ENCODE assay signal across 9 mouse cellular contexts in genomic region chr7:6696241-6697045, GRCm38 (mm10). TPM values are rescaled to one million over a fixed set of nuclear protein-coding genes. Genes with fewer than 3 reads are reported as not detected.
DNase-seq lines count a peak whose midpoint lies in the region; ATAC-seq and TF ChIP-seq lines count a peak whose summit lies in the region.
"Had no signal": no experiment of that assay in that cellular context is flagged by ENCODE, and none has a peak within 500 bp of the region (broad histone marks: within the 10 kb centered on the region; RNA-seq: fewer than 3 reads in every experiment).

Zim1 (minus strand) TSS chr7:6696450.

- H3K9me3 ChIP-seq in E14TG2a.4 (ENCODE audit: low read length) = no peaks in the 10 kb centered on the region
- no peaks in the 10 kb centered on the region for H3K9me3 ChIP-seq in forebrain, postnatal 0 days (ENCODE audit: low read length)
- no peaks in the 10 kb centered on the region for H3K9me3 ChIP-seq in liver, embryonic 16.5 days (replicated peaks; ENCODE audit: control insufficient read depth, low read length)

- peak within 1 kb of the TSS; percentile 26; the same call in 1 of the 2 replicates for H3K9ac ChIP-seq in forebrain, postnatal 0 days
- H3K9ac ChIP-seq in liver, embryonic 16.5 days (ENCODE audit: low read depth, low read length) = no peak within 1 kb of the TSS

- peak; percentile 100 for ATAC-seq in forebrain, postnatal 0 days
- peak; percentile 98 for ATAC-seq in liver, embryonic 16.5 days (ENCODE audit: low read depth)

- peaks cover 2% of the 10 kb centered on the region for H3K27me3 ChIP-seq in E14TG2a.4 (ENCODE audit: insufficient read depth, low read length)
- no peaks in the 10 kb centered on the region for H3K27me3 ChIP-seq in forebrain, postnatal 0 days (ENCODE audit: insufficient read depth, low read length)
- no peaks in the 10 kb centered on the region for H3K27me3 ChIP-seq in liver, embryonic 16.5 days (ENCODE audit: control insufficient read depth, insufficient read depth, low read depth, low read length)
- H3K27me3 ChIP-seq: CH12.LX had no signal

- TF ChIP-seq CTCF in E14TG2a.4 (conservative IDR thresholded peaks at IDR 0.05; ENCODE audit: low read length) = peak; percentile 14; the same call in 1 of the 2 replicates
- TF ChIP-seq CTCF in forebrain, postnatal 0 days (IDR thresholded peaks at IDR 0.05; ENCODE audit: low read depth) = peak; percentile 64

- intact Hi-C loops in heart, postnatal 25 days (cut with DNase I) = no loop called here

- peak within 1 kb of the TSS; percentile 73 for H3K4me2 ChIP-seq in forebrain, postnatal 0 days (ENCODE audit: low read depth)
- peak within 1 kb of the TSS; percentile 49 for H3K4me2 ChIP-seq in liver, embryonic 16.5 days (ENCODE audit: low read depth, low read length)

- H3K36me3 ChIP-seq in E14TG2a.4 (ENCODE audit: insufficient read depth, low read length) = no peaks in the 10 kb centered on the region
- no peaks in the 10 kb centered on the region for H3K36me3 ChIP-seq in forebrain, postnatal 0 days (ENCODE audit: insufficient read depth)
- no peaks in the 10 kb centered on the region for H3K36me3 ChIP-seq in liver, embryonic 16.5 days (ENCODE audit: control insufficient read depth, insufficient read depth)

- peaks cover 22% of the 10 kb centered on the region for H3K4me1 ChIP-seq in E14TG2a.4 (replicated peaks; ENCODE audit: low read depth, low read length)
- H3K4me1 ChIP-seq in forebrain, postnatal 0 days (ENCODE audit: insufficient read depth) = no peaks in the 10 kb centered on the region
- no peaks in the 10 kb centered on the region for H3K4me1 ChIP-seq in liver, embryonic 16.5 days (ENCODE audit: control insufficient read depth, low read depth, low read length)

- H3K27ac ChIP-seq in forebrain, postnatal 0 days (ENCODE audit: low read depth, low read length) = no peak within 1 kb of the TSS
- H3K27ac ChIP-seq in liver, embryonic 16.5 days (ENCODE audit: low read length) = no peak within 1 kb of the TSS

- WGBS in forebrain, postnatal 0 days = 11% methylated on average over 32 of the region's 32 CpGs
- 9% methylated on average over 32 of the region's 32 CpGs for WGBS in liver, embryonic 16.5 days (ENCODE audit: insufficient replicate concordance)

- peak; percentile 86 to 91 for DNase-seq in cerebellum, adult 18-20 months
- peak; percentile 95 for DNase-seq in forebrain, postnatal 0 days
- peak; percentile 61 for DNase-seq in heart, postnatal 25 days (ENCODE audit: low spot score)
- peak; percentile 87 to 94 for DNase-seq in layer of hippocampus, adult 18-20 months (ENCODE audit: low spot score in 2 of 2)
- peak; percentile 66 for DNase-seq in ovary, postnatal 14 days (ENCODE audit: low spot score)
- DNase-seq in thymus, postnatal 0 days (ENCODE audit: low spot score) = no peak

- peak within 1 kb of the TSS; percentile 74 for H3K4me3 ChIP-seq in E14TG2a.4 (replicated peaks; ENCODE audit: low read length)
- H3K4me3 ChIP-seq in forebrain, postnatal 0 days (ENCODE audit: low read depth, low read length) = peak within 1 kb of the TSS; percentile 46
- H3K4me3 ChIP-seq in liver, embryonic 16.5 days (ENCODE audit: low read depth, low read length) = peak within 1 kb of the TSS; percentile 44

RNA-seq across cellular contexts. Expression of gene Zim1, which starts in this region (rescaled TPM):
- 20.5 and 29.1 TPM in 2 replicates for total RNA-seq in forebrain, postnatal 0 days (2014; rRNA removed)
- polyA plus RNA-seq in forebrain, postnatal 0 days (2015; fragmentation: Nextera tagmentation; extraction: Ambion mirVana) = 2.6 and 4.7 TPM in 2 replicates
- total RNA-seq in heart, postnatal 25 days (2021) = 1 to 10 TPM; 5.6 to 6.0 TPM
- total RNA-seq in layer of hippocampus, adult 18-20 months (2021) = 1 to 10 TPM; 6.5 to 8.3 TPM
- polyA plus RNA-seq in liver, embryonic 16.5 days (2015; fragmentation: Nextera tagmentation; extraction: Ambion mirVana) = 1.5 and 1.7 TPM in 2 replicates
- polyA plus RNA-seq in thymus, postnatal 0 days (2015; fragmentation: Nextera tagmentation; extraction: Ambion mirVana) = 0.38 and 0.48 TPM in 2 replicates
- total RNA-seq: CH12.LX had no signal
